13 mouse cellular contexts compared by ENCODE assay signal in genomic region chr4:102821786-102822185, GRCm38 (mm10).
"Had no signal": no experiment of that assay in that cellular context is flagged by ENCODE, and none has a peak within 500 bp of the region (broad histone marks: within the 10 kb centered on the region; RNA-seq: fewer than 3 reads in every experiment).

No protein-coding gene starts in this region.

- H3K9ac ChIP-seq: liver, embryonic 15.5 days; midbrain, embryonic 12.5 days; neural tube, embryonic 13.5 days had no signal

- H3K4me3 ChIP-seq: left cerebral cortex, adult 2 months; limb, embryonic 10.5 days; liver, embryonic 15.5 days; midbrain, embryonic 12.5 days; neural tube, embryonic 13.5 days had no signal

- H3K27ac ChIP-seq: left cerebral cortex, adult 2 months; limb, embryonic 10.5 days; liver, embryonic 15.5 days; midbrain, embryonic 12.5 days; neural tube, embryonic 13.5 days had no signal

- H3K27me3 ChIP-seq: liver, embryonic 15.5 days; midbrain, embryonic 12.5 days; neural tube, embryonic 13.5 days had no signal

- H3K4me1 ChIP-seq: liver, embryonic 15.5 days; midbrain, embryonic 12.5 days had no signal

- H3K36me3 ChIP-seq: limb, embryonic 10.5 days; liver, embryonic 15.5 days; midbrain, embryonic 12.5 days; neural tube, embryonic 13.5 days had no signal

- H3K4me2 ChIP-seq: liver, embryonic 11.5 days; liver, embryonic 15.5 days; midbrain, embryonic 12.5 days; neural tube, embryonic 13.5 days had no signal

- DNase-seq: kidney, adult 8-10 months; kidney, postnatal 36 days; right cerebral cortex, postnatal 25 days; thymus, postnatal 4 days had no signal

- H3K9me3 ChIP-seq: limb, embryonic 10.5 days; liver, embryonic 15.5 days; midbrain, embryonic 12.5 days; neural tube, embryonic 13.5 days had no signal

- ATAC-seq: inflammation-experienced regulatory T-cells, adult 6 months; intestine, postnatal 0 days; midbrain, embryonic 16.5 days had no signal
